Mouse (Mus musculus) G1E (cell line): ENCODE data around the gene Sbno2.

ENCODE experiments used
- CTCF ChIP-seq: IDR thresholded peaks from 2 replicates; pipeline ENCODE4 v1.5.1; 2012; ENCODE audit warnings: low read depth, low read length, inconsistent platforms, mixed read lengths
- POLR2AphosphoS5 ChIP-seq: IDR thresholded peaks from 2 replicates; pipeline ENCODE4 v1.6.1; 2012; ENCODE audit warnings: low read depth, low read length, inconsistent platforms; ENCODE audit not compliant: insufficient replicate concordance

GRCm38 (mm10) chr10:80131316-80131951 lies 26.1 kb upstream of the Sbno2 start:
- TF ChIP-seq CTCF (no peak), POLR2AphosphoS5 (no peak; the same call in 1 of the 2 replicates)
